Mouse (Mus musculus) megakaryocyte, embryonic 14.5 days (primary cell): ENCODE results near the gene Specc1.

Experiments
- FLI1 ChIP-seq: IDR thresholded peaks from 2 replicates; pipeline ENCODE4 v1.6.1; 2012; ENCODE audit warnings: low read length, inconsistent platforms, mixed read lengths
- GATA1 ChIP-seq: IDR thresholded peaks from 3 replicates; pipeline ENCODE4 v1.6.1; 2012; ENCODE audit warnings: mixed read lengths, low read length, inconsistent platforms, borderline replicate concordance

GRCm38 (mm10) chr11:61964611-61965010, 8.0 kb downstream of the Specc1 start:
- TF ChIP-seq GATA1 (no peak), FLI1 (no peak)
